ENCODE assay signal across 7 mouse cellular contexts in the genomic region with DNA sequence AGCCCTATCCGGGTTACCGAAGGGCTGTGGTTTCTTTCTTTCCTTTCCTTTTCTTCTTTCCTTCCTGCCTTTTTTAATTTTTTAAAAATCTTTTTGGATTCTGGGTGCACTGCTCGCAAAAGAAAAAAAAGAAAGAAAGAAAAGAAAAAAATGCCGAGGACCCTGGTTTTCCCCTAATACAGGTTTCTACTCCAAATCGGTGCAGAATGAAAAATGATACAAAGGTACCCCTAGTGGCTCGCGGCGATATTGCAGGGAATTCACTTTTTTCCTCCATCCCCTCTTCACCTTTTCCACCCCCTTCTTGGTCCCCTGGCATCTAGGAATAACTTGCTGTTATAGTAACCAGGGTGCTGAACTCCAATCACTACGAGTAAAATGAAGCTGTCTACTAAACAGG.
A peak's percentile ranks its signal among the peaks of the same experiment; 100 is the strongest.
DNase-seq lines count a peak whose midpoint lies in the region; ATAC-seq lines count a peak whose summit lies in the region.

No protein-coding gene starts in this region.

- peak overlapping the region; percentile 81 for H3K4me2 ChIP-seq in forebrain, embryonic 15.5 days (replicated peaks)
- peak overlapping the region; percentile 62 for H3K4me2 ChIP-seq in hindbrain, embryonic 16.5 days (ENCODE audit: low read length)
- H3K4me2 ChIP-seq in midbrain, embryonic 14.5 days (ENCODE audit: low read length), result peak overlapping the region; percentile 66

- H3K27me3 ChIP-seq in forebrain, embryonic 15.5 days, result no peaks in the 10 kb centered on the region
- H3K27me3 ChIP-seq in hindbrain, embryonic 16.5 days (replicated peaks; ENCODE audit: control insufficient read depth, insufficient read depth, low read length), result no peaks in the 10 kb centered on the region
- H3K27me3 ChIP-seq in midbrain, embryonic 14.5 days (ENCODE audit: control insufficient read depth, insufficient read depth, low read length), result no peaks in the 10 kb centered on the region

- intact Hi-C loops in left cerebral cortex, postnatal 10 days (cut with DNase I), result loop anchor here (10.0 kb wide), 1 partner anchor 149 kb away; no protein-coding TSS in a partner anchor

- H3K9me3 ChIP-seq in forebrain, embryonic 15.5 days, result no peaks in the 10 kb centered on the region
- H3K9me3 ChIP-seq in hindbrain, embryonic 16.5 days (ENCODE audit: control insufficient read depth, low read length), result no peaks in the 10 kb centered on the region
- H3K9me3 ChIP-seq in midbrain, embryonic 14.5 days (ENCODE audit: control insufficient read depth, low read length), result no peaks in the 10 kb centered on the region

- peak; percentile 42 for DNase-seq in ZHBTc4 (ENCODE audit: low read depth, low spot score)
- DNase-seq in cerebellum, adult 11-12 months, result peak; percentile 66
- peak; percentile 47 to 74 for DNase-seq in left cerebral cortex, postnatal 10 days (ENCODE audit: extremely low spot score in 1 of 2, low spot score in 2 of 2)
- DNase-seq in midbrain, embryonic 14.5 days, result peak; percentile 89
- DNase-seq in spleen, adult 12 weeks (ENCODE audit: low spot score), result no peak

- peak overlapping the region; percentile 84 for H3K27ac ChIP-seq in forebrain, embryonic 15.5 days (replicated peaks)
- peak overlapping the region; percentile 80 for H3K27ac ChIP-seq in hindbrain, embryonic 16.5 days (ENCODE audit: low read depth, low read length)
- peak overlapping the region; percentile 70; the same call in 1 of the 2 replicates for H3K27ac ChIP-seq in midbrain, embryonic 14.5 days (replicated peaks; ENCODE audit: low read depth, low read length)

- H3K9ac ChIP-seq in forebrain, embryonic 15.5 days (replicated peaks), result peak overlapping the region; percentile 75
- H3K9ac ChIP-seq in hindbrain, embryonic 16.5 days (ENCODE audit: low read depth, low read length), result peak overlapping the region; percentile 70
- H3K9ac ChIP-seq in midbrain, embryonic 14.5 days (replicated peaks; ENCODE audit: low read length), result peak overlapping the region; percentile 69

- WGBS in forebrain, embryonic 15.5 days, result 4% methylated on average over 9 of the region's 9 CpGs
- WGBS in hindbrain, embryonic 16.5 days, result under 1% methylated on average over 9 of the region's 9 CpGs
- under 1% methylated on average over 9 of the region's 9 CpGs for WGBS in midbrain, embryonic 14.5 days

- H3K4me3 ChIP-seq in forebrain, embryonic 15.5 days, result peak overlapping the region; percentile 72
- peak overlapping the region; percentile 56 for H3K4me3 ChIP-seq in hindbrain, embryonic 16.5 days (ENCODE audit: low read length)
- peak overlapping the region; percentile 58 for H3K4me3 ChIP-seq in midbrain, embryonic 14.5 days (replicated peaks; ENCODE audit: low read depth, low read length)

- ATAC-seq in forebrain, embryonic 15.5 days (replicated peaks), result peak; percentile 46
- peak; percentile 37; the same call in 1 of the 2 replicates for ATAC-seq in hindbrain, embryonic 16.5 days
- peak; percentile 36; the same call in 1 of the 2 replicates for ATAC-seq in midbrain, embryonic 14.5 days (ENCODE audit: low FRiP score, low TSS enrichment)

- H3K4me1 ChIP-seq in forebrain, embryonic 15.5 days, result peaks cover 24% of the 10 kb centered on the region
- peaks cover 8% of the 10 kb centered on the region for H3K4me1 ChIP-seq in hindbrain, embryonic 16.5 days (ENCODE audit: control insufficient read depth, insufficient read depth, low read depth, low read length)
- peaks cover 18% of the 10 kb centered on the region for H3K4me1 ChIP-seq in midbrain, embryonic 14.5 days (ENCODE audit: control insufficient read depth, insufficient read depth, low read length)

- no peaks in the 10 kb centered on the region for H3K36me3 ChIP-seq in forebrain, embryonic 15.5 days
- no peaks in the 10 kb centered on the region for H3K36me3 ChIP-seq in hindbrain, embryonic 16.5 days (ENCODE audit: control insufficient read depth, insufficient read depth, low read length)
- H3K36me3 ChIP-seq in midbrain, embryonic 14.5 days (ENCODE audit: control insufficient read depth, insufficient read depth, low read length), result no peaks in the 10 kb centered on the region
